Mouse (Mus musculus) left cerebral cortex, adult 6 months (tissue): ENCODE results near the gene Gnas. TPM values are rescaled to one million over a fixed set of nuclear protein-coding genes. Genes with fewer than 3 reads are reported as not detected.

Source experiments
- long read RNA-seq, 2 experiments: library from polyadenylated mRNA; unstranded; transcript quantifications; one replicate each; pipeline ENCODE4 v2.0.0; 2019 to 2020
- polyA plus RNA-seq: library from polyadenylated mRNA; unstranded; fragments of <200 nt; fragmentation: Nextera tagmentation; gene quantifications from 2 replicates; pipeline ENCODE4 v1.2.3, GENCODE M21; 2021

Gnas gene
- 527 and 1,446 TPM in 2 replicates for polyA plus RNA-seq
- long read RNA-seq, experiment 1, transcript Gnas-221 (13 exons, 1,427 nt): minor isoform, 176 of 1,342 reads
- long read RNA-seq, experiment 1, transcript Gnas-206 (11 exons, 1,695 nt): minor isoform, 11 of 1,342 reads
- long read RNA-seq, experiment 1, transcript Gnas-208 (12 exons, 1,716 nt): major isoform, 1,004 of 1,342 reads
- long read RNA-seq, experiment 1, transcript Gnas-207 (11 exons, 1,789 nt): minor isoform, 28 of 1,342 reads
- long read RNA-seq, experiment 1, partial matches to known transcripts: 73 of 1,342 reads
- long read RNA-seq, experiment 1, other reads (novel, unspliced or antisense): 49 of 1,342 reads
- long read RNA-seq, experiment 2, transcript Gnas-208 (12 exons, 1,716 nt): major isoform, 305 of 614 reads
- long read RNA-seq, experiment 2, transcript Gnas-207 (11 exons, 1,789 nt): minor isoform, 6 of 614 reads
- long read RNA-seq, experiment 2, transcript Gnas-221 (13 exons, 1,427 nt): minor isoform, 38 of 614 reads
- long read RNA-seq, experiment 2, partial matches to known transcripts: 240 of 614 reads
- long read RNA-seq, experiment 2, other reads (novel, unspliced or antisense): 20 of 614 reads

DNA sequence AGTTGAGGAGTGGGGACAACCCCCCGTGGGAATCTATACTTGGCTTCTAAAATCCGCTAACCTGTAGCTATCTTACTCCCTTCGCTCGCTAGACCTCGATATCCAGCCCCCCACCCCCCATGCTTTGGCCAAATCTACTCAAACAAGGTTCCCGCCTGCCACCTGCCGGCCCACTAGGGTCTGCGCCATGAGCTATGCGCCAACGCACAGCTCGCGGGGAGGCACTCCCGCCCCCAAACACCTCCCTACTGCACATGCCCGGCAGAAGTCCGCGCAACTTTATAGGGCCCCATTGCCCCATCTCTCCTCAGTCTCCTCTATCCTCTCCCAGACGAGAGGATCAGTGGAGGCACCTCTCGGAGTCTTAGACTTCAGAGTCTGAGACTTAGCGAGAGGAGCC is at the start of gene Gnas:
TSS of gene Gnas (plus strand) at position 310 of the 400 bp plus-strand sequence.

DNA sequence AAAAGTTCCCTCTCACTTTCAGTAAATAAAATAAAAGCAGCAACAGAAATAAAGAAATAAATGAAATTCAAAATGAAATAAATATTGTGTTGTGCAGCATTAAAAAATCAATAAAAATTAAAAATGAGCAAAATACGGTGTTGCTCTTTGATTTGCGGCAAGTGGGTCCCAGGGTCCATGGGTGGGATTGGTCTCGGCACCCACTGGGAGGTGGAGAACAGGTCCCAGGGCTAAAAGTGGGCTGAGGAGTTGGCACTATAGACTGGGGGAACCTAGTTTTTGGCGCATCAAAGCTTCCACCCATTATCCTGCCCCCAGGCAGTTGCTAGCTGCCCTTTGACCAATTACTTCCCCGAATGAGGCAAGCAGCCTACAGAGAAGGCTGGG is 62.5 kb downstream of the Gnas start, which contains the start of gene Gm20721:
TSS of gene Gm20721 (minus strand) at position 101 of the 387 bp plus-strand sequence.

Other genes starting within 250 kb of the Gnas start
- gene Stx16, start 208.0 kb upstream of the Gnas start, polyA plus RNA-seq: 6.0 and 8.6 TPM in 2 replicates
- 3.0 and 8.1 TPM in 2 replicates for gene Npepl1, start 174.0 kb upstream of the Gnas start, polyA plus RNA-seq
- gene Gm20721, start 62.4 kb downstream of the Gnas start, polyA plus RNA-seq: 2.5 and 5.9 TPM in 2 replicates
- gene Nelfcd, start 131.5 kb downstream of the Gnas start, polyA plus RNA-seq: 38.0 and 50.3 TPM in 2 replicates
- 99.2 and 129 TPM in 2 replicates for gene Ctsz, start 154.7 kb downstream of the Gnas start, polyA plus RNA-seq
- not detected in 2 replicates for gene Tubb1, start 166.4 kb downstream of the Gnas start, polyA plus RNA-seq
- gene Atp5e, start 179.8 kb downstream of the Gnas start, polyA plus RNA-seq: 1,732 and 2,001 TPM in 2 replicates
- 96.6 and 113 TPM in 2 replicates for gene Prelid3b, start 188.8 kb downstream of the Gnas start, polyA plus RNA-seq